Mouse (Mus musculus) embryo, embryonic 10.5 days (tissue): ENCODE measurements around the gene Ces1f.
"Not testable (repeated sequence)": the region's sequence is repeated elsewhere in the genome, so short reads cannot be mapped to it uniquely, and the experiment has no call there.

ENCODE experiments used
- DNase-seq: peaks from one replicate; pipeline ENCODE4 v3.0.0-alpha.2; 2015; ENCODE audit warnings: low spot score

Gene Ces1f

DNA sequence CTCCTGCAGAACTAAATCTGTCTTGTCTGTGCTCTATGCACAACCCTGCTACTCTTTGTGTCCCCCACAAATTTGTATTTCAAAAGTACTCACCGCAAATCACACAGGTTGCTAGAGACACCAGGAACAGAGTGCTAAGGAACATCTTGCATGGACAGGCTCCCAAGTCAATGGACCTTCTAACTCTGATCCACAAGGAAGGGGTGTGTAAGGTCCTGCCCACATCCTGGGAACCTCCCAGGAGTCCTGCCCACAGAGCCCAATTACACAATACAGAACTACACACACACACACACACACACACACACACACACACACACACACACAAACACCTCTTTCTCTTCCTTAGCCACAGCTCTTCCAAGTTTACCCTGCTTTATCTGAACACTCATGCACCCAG, at the start of gene Ces1f:
Gene Ces1f (minus strand): TSS at position 192 of the 400 bp plus-strand sequence.
- DNase-seq = no peak

DNA sequence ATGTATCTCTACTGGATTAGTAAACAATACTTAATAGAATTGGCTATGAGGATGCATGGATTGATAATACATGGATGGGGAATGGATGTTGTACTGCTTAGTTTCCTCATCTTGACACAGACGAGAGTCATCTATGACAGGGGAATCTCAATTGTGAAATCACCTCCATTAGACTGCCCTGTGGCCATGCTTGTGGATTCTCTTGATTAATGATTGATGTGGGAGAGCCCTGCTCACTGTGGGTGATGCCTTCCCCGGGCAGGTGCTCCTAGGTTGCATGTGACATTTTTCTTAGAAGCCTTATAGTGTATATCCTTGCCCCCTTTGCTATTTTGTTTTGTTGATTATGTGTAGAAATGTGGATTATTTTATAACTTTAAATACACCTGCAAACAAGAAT, 45.6 kb upstream of the Ces1f start:
- no peak for DNase-seq

DNA sequence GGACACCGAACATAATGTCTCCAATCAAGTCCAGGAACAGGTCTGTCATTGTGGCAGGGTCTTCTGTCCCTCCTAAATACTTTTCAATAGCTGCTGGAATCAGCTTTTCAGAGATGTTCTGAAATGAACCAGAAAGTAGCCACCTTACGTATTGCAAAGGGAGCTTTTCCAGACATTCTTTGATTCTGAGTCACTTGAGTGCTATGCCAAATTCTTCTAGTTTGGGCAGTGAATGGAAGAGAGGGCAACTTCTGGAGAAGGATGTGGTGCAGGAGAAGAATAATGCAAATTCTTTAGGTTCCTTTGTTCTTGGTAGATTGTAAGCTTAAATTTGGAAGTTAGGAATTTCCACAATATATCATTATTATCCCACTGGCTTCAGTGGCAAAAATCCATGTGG, 37.5 kb upstream of the Ces1f start:
- no peak for DNase-seq

DNA sequence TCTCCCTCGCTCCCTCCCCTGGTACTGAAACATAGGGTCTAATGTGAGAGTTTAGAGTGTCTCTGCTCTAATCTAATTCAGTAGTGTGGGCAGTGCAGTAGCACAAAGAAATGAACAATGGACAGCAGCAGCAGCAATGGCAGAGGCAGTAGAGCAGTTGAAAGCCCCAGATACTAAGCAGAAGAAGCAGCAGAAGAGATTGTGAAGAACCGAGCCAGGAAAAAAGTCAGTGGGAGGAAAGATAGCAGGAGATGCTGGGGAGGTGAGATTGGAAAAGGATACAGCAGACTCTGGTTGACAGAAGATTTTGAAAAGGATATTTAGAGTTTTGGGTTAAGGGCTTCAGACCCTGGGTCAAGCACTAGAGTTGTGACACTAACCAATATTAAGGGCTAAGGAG, 36.0 kb upstream of the Ces1f start:
- no peak for DNase-seq

DNA sequence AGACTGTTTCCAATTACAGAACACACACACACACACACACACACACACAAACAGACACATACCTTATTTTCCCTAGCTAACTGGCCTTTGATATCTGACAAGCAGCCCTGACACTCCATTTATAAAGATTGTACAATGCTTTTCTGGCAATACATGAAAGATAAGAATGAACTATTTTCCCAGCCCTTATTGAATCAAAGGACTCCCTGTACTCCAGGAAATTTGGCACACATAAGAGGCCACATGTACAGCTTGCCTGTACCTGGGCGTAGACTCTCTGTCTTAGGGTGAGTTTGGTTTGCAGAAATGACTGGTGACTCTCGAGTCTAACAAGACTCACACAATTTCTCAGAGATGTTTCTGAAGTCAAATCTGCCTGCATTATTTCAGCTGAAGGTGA, 4.3 kb upstream of the Ces1f start:
- DNase-seq = no peak

DNA sequence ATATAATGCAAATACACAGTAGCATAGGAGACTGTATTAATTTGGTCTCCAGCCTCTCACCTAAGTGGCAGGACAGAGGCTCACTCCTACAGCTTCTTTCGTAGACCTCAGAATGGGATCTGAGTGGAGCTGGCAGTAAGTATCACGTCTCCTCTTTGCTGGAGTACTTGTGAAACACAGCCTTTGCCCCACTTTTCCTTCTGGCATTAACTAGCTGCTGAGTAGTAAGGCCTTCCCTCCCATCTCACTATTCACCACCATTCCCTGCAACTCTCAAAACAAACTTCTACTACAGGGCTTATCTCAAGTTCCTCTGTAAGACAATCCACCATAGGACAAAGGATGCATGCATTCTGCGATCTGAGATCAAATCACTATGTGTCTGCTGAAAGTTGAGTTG, 2.8 kb upstream of the Ces1f start:
- no peak for DNase-seq

DNA sequence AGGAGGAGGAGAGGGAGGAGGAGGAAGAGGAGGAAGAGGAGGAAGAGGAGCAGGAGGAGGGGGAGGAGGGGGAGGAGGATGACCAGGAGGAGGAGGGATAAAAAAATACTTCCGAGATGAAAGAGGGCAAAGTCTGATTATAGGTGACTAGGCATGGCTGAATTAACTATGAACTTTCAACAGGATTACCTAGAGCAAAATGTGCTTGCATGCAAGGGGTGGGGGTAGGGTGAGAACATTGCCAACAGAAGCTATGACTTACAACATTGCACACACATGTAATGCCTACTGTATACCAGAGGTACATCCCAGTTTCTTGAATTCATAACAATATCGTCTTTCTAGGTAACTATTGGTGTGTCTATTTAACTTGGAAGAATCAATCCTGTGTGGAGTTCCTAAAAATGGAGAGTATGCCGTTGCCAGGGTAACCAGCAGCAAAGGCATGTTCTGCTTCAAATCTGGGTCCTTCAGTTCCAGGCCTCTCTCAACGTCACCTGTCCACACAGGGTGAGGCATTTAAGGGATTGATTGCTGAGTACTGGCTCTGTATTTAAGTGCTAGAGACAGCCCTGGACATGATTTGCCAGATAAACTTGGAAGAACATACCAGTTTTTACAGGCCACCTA, 1.3 kb downstream of the Ces1f start:
- no peak for DNase-seq

DNA sequence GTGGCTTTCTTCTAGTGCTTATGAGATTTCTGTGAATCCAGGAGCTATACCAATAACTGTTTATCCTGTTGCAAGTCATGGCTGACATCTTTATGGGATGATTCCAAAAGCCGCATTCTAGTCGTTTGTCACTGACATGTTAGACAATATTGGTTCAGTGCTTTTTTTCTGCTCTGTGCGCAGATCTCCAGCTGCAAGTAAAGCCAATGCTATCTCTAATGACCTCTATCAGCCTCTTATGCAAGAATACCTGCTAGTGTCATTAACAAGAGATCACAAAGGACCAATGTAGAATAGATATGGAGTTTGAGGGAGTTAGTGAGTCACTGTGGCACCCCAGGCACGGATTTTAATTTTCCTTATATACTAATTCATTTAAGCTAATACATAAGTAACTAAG, 4.9 kb downstream of the Ces1f start:
- DNase-seq = no peak

DNA sequence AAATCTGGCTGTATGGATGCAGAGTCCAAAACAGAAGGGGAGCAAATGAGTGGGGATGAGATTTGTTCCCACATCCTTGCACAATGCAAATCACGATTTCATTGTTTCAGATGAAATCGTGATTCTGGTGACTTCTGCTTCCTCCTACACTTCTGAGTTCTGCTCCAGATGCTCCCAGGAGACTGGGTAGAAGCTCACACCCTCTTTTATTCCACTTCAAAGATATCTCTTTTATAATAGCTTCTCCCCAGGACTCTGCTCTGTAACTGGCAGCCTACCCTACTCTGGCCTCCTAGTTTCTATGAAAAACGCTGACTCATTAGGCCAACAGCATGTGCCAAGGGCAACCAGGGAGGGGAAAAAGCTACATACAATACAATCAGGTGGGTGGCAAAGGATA, 6.2 kb downstream of the Ces1f start:
- DNase-seq = no peak

DNA sequence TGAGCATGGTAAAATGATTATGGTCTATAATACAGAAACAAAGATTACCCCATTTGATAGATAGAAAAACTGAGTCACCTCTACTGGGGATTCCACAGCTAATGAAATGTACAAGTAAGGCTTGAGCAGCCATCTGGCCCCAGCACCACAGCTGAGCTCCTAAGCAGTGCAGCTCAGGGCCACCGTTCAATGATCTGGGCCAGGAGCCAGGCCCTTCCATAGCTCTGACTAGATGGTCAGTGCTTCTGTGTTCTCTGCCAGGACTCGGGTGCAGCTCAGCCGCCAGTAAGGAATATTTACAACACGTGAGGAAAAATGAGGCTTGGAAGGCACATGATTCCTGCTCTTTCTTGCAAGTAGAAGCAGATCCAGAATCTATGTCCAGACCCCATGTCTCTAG, 6.9 kb downstream of the Ces1f start:
- no peak for DNase-seq

DNA sequence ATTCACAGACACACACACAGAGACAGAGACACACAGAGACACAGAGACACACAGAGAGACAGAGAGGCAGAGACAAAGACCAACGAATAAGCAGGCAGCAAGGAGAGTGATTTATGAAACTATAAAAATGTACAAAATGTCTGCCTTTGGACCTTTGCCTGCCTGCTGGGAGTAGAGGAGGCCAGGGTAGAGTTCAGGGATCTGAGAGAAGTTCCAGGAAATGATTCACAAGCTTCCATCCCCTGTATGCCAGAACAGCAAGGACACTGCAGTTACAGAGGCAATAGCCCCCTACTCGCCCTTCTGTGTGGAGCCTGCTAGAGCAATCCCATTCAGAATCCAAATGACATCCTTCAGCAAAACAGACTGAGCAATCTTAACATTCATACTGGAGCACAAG, 18.1 kb downstream of the Ces1f start:
- DNase-seq = no peak

DNA sequence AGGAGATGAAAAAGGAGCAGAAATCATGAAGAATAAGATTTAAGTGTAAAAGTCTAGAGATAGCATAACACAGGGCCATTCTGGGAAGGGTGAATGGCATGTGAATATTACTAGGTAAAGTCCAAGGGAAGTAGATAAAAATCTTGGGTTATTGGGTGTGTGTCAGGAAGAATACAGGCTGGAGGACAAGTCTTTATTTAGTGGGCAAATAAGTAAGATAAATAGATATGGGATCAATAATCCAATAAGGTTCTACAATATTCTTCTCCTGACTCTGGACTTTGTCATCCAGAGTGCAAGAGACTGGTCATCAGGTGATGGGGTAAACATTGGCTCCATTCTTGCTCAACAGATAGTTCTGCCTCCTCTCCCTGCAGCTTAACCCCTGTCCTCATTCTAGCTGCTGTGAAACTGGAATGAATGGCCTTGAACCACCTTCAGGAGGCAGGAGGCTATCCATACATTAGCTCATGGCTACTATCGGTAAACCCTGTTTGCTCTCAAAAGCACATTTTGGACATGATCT, 27.1 kb downstream of the Ces1f start:
- DNase-seq = no peak

DNA sequence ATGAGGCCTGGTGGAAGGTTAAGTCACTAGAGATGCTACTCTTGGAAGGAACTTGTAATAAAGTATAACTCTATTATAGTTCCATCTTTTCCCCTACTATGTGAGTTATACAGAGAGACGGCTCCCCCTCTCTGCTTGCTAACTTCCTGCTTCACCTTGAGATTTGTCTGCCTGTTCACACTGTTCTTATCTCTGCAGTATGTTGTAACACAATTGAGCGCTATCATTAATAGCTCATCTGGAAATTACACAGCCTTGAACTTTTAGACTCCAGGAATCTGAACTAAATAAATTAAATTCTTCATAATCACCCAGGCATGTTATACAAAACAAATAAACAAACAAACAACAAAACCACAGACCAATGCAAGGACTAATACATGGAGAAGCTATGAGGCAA, 33.5 kb downstream of the Ces1f start:
- DNase-seq = no peak

DNA sequence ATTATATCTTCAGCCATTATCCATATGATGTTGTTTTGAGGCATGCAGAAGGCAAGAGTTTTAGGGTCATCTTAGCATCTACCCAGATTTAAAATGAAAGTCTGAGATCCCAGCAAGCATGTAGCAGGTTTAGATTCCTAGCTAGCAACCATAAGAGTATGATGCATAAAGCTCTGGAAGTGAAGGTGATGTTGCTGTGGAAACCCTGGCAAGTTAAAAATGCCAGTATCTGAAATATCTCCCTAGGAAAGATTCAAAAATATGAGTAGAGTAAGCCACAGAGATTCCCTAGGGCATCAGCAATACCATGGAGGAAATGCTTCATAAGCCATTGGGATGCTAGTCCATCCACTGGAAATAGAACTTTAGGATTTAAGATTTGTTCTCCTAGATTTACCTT, 39.7 kb downstream of the Ces1f start:
- no peak for DNase-seq

DNA sequence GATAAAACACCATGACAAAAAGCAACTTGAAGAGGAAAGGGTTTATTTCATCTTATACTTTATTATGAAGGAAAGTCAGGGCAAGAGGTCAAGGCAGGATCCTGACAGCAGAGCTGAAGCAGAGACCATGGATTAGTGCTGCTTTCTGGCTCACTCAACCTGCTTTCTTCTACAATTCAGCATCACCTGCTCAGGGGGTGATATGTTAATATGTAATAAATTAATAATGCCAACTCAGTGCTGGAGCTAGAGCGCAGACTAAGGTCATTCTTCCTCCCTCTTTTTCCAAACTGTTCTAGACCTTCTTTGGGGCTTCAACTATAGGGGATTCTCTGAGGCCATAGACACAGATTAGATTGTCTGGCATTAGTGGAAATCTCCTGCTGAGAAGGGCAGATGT, 43.9 kb downstream of the Ces1f start:
- DNase-seq = no peak

DNA sequence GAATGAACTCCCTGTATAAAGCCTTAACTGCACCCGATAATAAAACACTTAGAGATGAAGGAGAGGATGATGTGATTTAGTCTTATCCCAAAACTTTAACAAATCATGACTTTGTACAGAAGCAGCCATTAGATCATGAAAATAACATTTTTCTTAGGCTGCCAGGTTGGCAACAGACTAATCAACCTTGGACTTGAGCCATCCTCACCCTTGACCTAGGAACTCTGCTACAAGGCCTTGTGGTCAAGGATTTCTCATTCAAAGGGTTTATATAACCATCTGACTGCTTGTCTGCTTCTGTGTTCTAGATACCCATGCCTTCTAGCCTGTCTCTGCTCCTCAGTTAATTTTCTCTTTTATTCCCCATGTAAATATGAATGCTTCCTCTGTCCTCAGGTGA, 44.8 kb downstream of the Ces1f start:
- DNase-seq = no peak

DNA sequence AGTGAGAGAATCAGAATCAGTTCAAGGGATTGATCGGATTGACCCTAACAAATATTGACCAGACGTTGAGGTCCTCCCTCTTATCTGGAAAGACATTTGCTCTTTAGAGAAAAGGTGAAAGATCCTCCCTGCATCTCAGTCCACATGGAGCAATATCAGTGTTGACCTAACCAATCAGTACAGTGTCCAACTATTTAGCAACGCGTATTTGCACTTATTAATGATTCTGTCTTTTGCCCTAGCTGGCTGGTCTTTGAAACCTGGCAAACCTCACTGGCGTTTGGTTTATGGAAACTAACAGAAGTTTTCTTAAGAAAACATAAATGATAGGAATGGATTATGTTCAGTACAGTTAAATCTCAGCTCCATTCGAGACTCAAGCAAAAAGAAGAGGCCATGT, 45.5 kb downstream of the Ces1f start:
- no peak for DNase-seq

DNA sequence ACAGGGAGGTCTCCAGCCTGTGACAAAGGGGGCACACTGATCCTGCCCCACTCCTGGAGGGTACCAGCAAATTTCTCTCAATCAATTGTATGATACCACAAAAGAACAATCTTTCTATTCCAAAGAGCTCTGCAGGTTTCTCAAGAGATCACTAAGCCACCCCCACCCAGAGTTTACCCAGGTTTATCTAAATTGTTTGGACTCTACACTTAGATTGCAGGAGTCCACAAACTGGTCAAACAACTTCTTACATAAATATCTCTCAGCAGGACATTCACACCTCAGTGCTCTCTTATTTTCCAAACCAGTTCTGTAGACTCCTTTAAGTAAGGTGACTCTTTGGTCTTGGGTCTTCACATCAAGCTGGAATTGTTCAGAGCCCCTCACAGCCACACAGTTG, 50.1 kb downstream of the Ces1f start, which contains the start of gene Ces1e:
Gene Ces1e (minus strand): TSS at position 174 of the 400 bp plus-strand sequence.
- DNase-seq = no peak

DNA sequence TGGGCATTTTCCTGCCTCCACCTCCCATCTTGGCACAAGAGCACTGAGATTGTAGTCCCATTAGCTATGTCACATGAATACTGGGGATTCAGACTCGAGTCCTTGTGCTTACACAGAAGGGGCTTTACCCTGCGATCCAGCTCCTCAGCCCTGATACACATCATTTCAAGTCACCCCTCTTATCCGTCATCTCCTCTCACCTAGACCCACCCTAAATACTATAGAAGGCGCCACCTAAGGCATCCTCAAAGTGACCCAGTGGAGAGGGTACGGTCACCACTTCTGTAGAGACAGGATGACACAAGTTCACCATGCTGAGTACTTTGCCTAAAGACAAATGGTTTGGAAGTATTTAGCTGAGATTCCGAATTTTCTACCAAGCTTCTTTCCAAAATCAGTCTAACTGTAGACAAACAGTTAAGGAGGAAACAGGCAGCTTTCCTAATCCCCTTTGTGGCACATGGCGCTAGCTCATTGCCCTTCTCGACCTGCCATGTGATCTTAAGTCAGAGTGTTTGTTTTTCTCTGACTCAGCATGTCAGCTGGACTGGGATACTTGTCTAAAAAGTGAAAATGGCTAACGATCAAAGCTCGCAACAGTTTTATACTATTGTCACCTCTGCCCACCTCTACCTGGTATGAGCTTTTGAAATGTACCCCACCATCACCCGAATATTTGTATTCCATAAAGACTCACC, 50.7 kb downstream of the Ces1f start:
- no peak for DNase-seq

DNA sequence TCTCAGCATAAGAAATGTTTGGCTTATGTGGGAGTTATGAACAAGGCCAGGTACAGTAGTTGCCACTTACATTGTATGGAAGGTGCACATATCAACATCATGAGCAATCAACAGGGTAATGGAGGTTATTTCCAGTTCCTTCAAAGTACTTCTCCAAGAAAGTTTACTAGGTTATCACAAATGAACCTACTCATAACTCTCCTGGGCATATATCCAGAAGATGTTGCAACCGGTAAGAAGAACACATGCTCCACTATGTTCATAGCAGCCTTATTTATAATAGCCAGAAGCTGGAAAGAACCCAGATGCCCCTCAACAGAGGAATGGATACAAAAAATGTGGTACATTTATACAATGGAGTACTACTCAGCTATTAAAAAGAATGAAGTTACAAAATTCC, 53.1 kb downstream of the Ces1f start:
- DNase-seq = not testable (repeated sequence)

DNA sequence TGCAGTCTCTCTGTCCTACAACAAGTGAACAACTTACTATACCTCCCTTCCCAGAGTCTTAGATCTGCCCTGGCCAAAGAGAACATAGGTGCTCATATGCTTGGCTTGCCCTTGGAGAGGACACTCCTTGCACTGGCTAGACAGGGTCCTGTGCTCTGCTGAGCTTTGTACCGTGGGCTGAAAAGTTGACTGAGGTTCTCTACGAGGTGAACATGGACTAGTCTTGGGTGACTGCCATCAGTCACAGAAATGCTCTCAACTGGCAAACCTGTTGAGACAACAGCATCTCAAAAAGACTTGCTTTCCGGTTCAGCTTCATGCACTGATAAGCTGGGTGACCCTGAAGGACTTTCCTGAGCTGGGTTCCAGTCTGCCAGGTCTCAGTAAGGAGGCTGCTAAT, 57.7 kb downstream of the Ces1f start:
- no peak for DNase-seq

DNA sequence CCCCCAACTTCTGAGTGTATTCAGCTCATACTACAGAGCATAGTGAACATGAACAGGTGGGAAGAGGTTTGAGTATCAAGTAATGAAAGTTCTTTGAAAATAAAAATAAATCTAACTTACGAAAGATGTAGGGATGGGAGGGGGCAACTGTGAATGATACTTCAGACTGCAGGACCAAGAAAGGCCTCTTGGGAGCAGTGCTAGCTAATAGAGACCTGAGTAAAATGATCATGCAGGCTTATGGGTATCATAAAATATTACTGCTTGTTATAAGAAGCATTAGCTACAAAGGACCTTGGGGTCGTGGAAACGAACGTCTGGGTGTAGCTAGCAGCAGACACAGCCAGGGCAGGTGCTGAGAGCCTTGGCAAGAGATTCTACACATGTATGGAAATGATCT, 61.7 kb downstream of the Ces1f start:
- DNase-seq = no peak

DNA sequence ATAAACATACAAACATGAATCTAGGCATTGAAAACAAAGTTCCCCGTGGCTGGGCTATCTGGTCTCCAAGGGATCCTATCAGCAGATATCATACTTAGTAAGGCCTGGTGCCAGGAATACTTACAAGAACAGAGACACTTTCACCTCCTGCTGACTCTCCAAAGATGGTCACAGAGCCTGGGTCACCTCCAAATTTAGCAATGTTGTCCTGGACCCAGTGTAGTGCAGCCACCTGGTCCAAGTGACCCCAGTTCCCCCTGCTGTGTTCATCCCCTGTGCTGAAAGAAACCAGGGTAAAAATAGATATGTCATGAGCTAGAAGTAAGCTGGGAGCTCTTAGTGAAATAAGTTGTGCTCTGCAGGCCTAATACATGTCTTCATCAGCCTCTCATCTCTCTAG, 62.2 kb downstream of the Ces1f start:
- DNase-seq = no peak

DNA sequence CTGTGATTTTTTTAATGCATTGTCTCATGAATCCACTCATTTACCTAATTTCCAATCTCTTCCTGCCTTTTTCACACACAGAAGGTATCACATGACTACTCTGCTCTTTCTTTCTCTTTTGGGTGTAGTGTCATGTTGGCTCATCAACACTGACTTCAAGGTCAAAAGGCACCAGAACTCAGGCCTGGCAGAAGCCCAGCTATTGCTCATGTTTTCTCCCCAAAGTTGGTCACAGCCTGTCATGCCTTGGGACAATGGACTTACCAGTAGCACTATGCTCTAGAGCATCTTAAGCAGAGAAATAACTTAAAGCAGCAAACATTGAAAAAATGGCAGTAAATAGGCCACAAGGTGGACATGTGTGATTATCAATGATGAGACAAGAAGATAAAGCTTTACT, 68.5 kb downstream of the Ces1f start:
- DNase-seq = no peak
